Mouse (Mus musculus) lung, embryonic 14.5 days (tissue): ENCODE measurements at regions not wholly inside any gene's neighbourhood (a gene's known extent, or its start where the extent isn't known, plus 50 kb on each side); places are given as distances from the start of the nearest gene placed in this dataset.
"Not testable (repeated sequence)": the region's sequence is repeated elsewhere in the genome, so short reads cannot be mapped to it uniquely, and the experiment has no call there.

Experiments used
- ATAC-seq: fragments of 200-750 bp; cut with Nextera tagmentation; 2 replicates; pipeline ENCODE4 v1.8.0; 2017; ENCODE audit warnings: mild to moderate bottlenecking, moderate TSS enrichment, moderate library complexity; ENCODE audit not compliant: insufficient read depth
- DNase-seq: peaks from one replicate; pipeline ENCODE4 v3.0.0-alpha.2; 2015
- H3K27ac ChIP-seq: fragments of 300-500 bp; sonication (generic); 2 replicates; pipeline ENCODE4 v1.5.1; 2014; ENCODE audit warnings: low read depth, mild to moderate bottlenecking, moderate library complexity
- H3K27me3 ChIP-seq: fragments of 300-500 bp; sonication (generic); 2 replicates; pipeline ENCODE4 v1.6.1; 2014; ENCODE audit warnings: low read length, control low read depth; ENCODE audit not compliant: insufficient read depth
- H3K36me3 ChIP-seq: fragments of 300-500 bp; sonication (generic); 2 replicates; pipeline ENCODE4 v1.6.1; 2014; ENCODE audit warnings: control low read depth; ENCODE audit not compliant: insufficient read depth
- H3K4me1 ChIP-seq: fragments of 300-500 bp; sonication (generic); 2 replicates; pipeline ENCODE4 v1.6.1; 2014; ENCODE audit warnings: antibody characterized with exemption, control low read depth; ENCODE audit not compliant: insufficient read depth
- H3K4me2 ChIP-seq: fragments of 300-500 bp; sonication (generic); 2 replicates; pipeline ENCODE4 v1.6.1; 2014; ENCODE audit warnings: mild to moderate bottlenecking
- H3K4me3 ChIP-seq: fragments of 300-500 bp; sonication (generic); 2 replicates; pipeline ENCODE4 v1.5.1; 2014; ENCODE audit warnings: low read depth, low read length
- H3K9ac ChIP-seq: fragments of 300-500 bp; sonication (generic); 2 replicates; pipeline ENCODE4 v1.6.1; 2014
- H3K9me3 ChIP-seq: fragments of 300-500 bp; sonication (generic); 2 replicates; pipeline ENCODE4 v1.6.1; 2016; ENCODE audit warnings: low read depth, low read length, control low read depth
- CTCF ChIP-seq: IDR thresholded peaks from 2 replicates; pipeline ENCODE4 v1.5.1; 2016; ENCODE audit warnings: antibody characterized with exemption, low read depth
- WGBS: fragments of 180-500 bp; shearing (Covaris S2); extraction: QIAGEN DNeasy Blood & Tissue Kit; methylation state at CpG from one replicate; pipeline ENCODE4 v1.1.7; 2014; 5-methylcytosine and 5-hydroxymethylcytosine counted together

- H3K9me3 ChIP-seq, result no peaks in the 10 kb centered on the region
- no peaks in the 10 kb centered on the region for H3K27me3 ChIP-seq
- no peak for TF ChIP-seq CTCF
- H3K4me2 ChIP-seq, result no peak overlapping the region
- no peak for ATAC-seq
- WGBS, result 57% methylated on average over 1 of the region's 1 CpGs
- no peak overlapping the region for H3K4me3 ChIP-seq
- no peaks in the 10 kb centered on the region for H3K4me1 ChIP-seq
- H3K9ac ChIP-seq, result no peak overlapping the region
- no peak overlapping the region for H3K27ac ChIP-seq
- no peaks in the 10 kb centered on the region for H3K36me3 ChIP-seq
- no peak for DNase-seq
Measured at GRCm38 (mm10) chr12:45561362-45561761, 486.9 kb upstream of the Stxbp6 start.

- H3K9me3 ChIP-seq, DNase-seq, H3K27me3 ChIP-seq, H3K9ac ChIP-seq, H3K4me2 ChIP-seq, H3K36me3 ChIP-seq, ATAC-seq, H3K4me1 ChIP-seq, H3K4me3 ChIP-seq, H3K27ac ChIP-seq: not testable (repeated sequence)
- WGBS, result 80% methylated on average over 5 of the region's 5 CpGs
Measured at GRCm38 (mm10) chr12:45549906-45550305, 475.4 kb upstream of the Stxbp6 start.

DNA sequence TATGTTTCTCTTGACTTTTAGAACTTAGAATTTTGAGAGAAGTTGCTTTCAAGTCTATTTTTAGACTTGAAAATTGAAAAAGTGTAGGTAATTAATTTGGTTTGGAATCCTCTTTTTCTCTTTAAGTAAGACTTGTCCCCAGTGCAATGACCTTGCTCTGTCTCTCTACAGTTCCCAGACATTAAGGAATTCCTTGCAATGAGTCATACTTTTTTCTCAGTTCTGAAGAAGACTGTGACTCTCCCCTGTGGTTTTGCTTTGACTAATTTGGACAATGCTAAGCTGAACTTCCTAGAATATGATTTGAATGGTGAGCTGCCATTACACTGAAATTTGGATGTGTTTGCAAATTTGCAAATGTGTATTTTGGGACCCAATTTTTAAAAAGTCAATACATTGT is 445.0 kb upstream of the Stxbp6 start:
- ATAC-seq (no peak), DNase-seq (no peak)
- Histone ChIP-seq H3K4me1 (no peaks in the 10 kb centered on the region), H3K36me3 (no peaks in the 10 kb centered on the region), H3K9me3 (no peaks in the 10 kb centered on the region), H3K4me2 (no peak overlapping the region), H3K27me3 (no peaks in the 10 kb centered on the region), H3K4me3 (no peak overlapping the region), H3K27ac (no peak overlapping the region), H3K9ac (no peak overlapping the region)
- no peak for TF ChIP-seq CTCF

DNA sequence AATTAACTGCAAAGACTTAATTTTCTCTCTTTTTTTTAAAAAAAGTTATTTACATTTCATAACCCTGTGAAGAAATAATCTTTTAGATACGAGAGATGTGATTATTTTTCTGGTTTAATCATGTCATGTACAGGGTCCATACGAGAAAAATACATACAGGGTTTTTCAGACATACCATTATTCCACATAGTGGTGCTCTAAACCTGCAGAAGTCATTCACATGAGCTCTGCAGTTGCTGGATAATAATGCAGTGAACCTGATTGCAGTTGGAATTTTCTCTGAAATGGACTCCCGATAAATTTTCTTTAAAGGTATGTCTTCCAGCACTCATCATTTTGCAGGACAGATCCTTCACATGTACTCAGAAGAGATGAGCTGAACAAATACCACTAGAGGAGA is 439.9 kb upstream of the Stxbp6 start:
- Histone ChIP-seq H3K27me3 (no peaks in the 10 kb centered on the region), H3K4me2 (no peak overlapping the region), H3K4me1 (no peaks in the 10 kb centered on the region), H3K4me3 (no peak overlapping the region), H3K27ac (no peak overlapping the region), H3K9ac (no peak overlapping the region), H3K36me3 (no peaks in the 10 kb centered on the region), H3K9me3 (no peaks in the 10 kb centered on the region)
- DNase-seq, result no peak
- TF ChIP-seq CTCF, result no peak
- no peak for ATAC-seq
- WGBS, result 56% methylated on average over 3 of the region's 3 CpGs

DNA sequence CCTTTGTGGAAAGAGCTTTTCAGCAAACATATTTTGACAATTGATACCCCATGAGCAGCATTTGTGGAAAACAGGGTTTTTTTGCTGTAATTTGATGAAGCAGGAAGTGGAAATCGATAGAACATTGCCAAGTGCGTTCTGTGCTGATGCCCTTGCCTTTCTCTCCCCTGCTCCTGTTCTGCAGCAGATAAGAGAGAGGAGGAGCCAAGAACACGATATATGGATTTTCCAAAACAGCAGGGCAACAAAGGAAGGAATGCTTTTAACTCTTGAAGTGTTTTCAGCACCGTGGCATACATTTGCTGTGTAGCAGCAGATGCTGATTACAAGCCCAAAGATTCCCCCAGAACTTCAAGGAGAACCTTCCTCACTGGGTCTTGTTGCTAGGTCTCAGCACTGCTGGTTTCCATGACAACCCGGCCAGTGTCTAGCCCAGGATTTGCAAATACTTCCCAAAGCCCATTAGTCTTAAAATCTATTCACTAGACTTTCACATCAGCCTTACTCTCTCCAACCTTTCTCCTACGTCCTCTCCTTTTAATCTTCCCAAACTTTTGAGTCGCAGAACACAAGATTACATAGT is 433.0 kb upstream of the Stxbp6 start:
- Histone ChIP-seq H3K4me3 (no peak overlapping the region), H3K4me1 (no peaks in the 10 kb centered on the region), H3K36me3 (no peaks in the 10 kb centered on the region), H3K9ac (no peak overlapping the region), H3K4me2 (no peak overlapping the region), H3K9me3 (no peaks in the 10 kb centered on the region), H3K27me3 (no peaks in the 10 kb centered on the region), H3K27ac (no peak overlapping the region)
- no peak for TF ChIP-seq CTCF
- ATAC-seq, result peak; percentile 24; the same call in 1 of the 2 replicates
- 39% methylated on average over 7 of the region's 7 CpGs for WGBS
- DNase-seq, result peak; percentile 19

- no peaks in the 10 kb centered on the region for H3K27me3 ChIP-seq
- H3K4me2 ChIP-seq, result no peak overlapping the region
- no peak overlapping the region for H3K27ac ChIP-seq
- no peak overlapping the region for H3K9ac ChIP-seq
- H3K4me1 ChIP-seq, result no peaks in the 10 kb centered on the region
- no peaks in the 10 kb centered on the region for H3K9me3 ChIP-seq
- TF ChIP-seq CTCF, result no peak
- no peaks in the 10 kb centered on the region for H3K36me3 ChIP-seq
- DNase-seq (no peak), ATAC-seq (no peak)
- WGBS, result 55% methylated on average over 6 of the region's 6 CpGs
- no peak overlapping the region for H3K4me3 ChIP-seq
Measured at GRCm38 (mm10) chr12:45499834-45500233, 425.3 kb upstream of the Stxbp6 start.

- no peak overlapping the region for H3K4me3 ChIP-seq
- no peak overlapping the region for H3K9ac ChIP-seq
- TF ChIP-seq CTCF, result no peak
- no peaks in the 10 kb centered on the region for H3K27me3 ChIP-seq
- no peaks in the 10 kb centered on the region for H3K9me3 ChIP-seq
- H3K4me1 ChIP-seq, result no peaks in the 10 kb centered on the region
- no peak overlapping the region for H3K27ac ChIP-seq
- ATAC-seq (no peak), DNase-seq (no peak)
- H3K4me2 ChIP-seq, result no peak overlapping the region
- no peaks in the 10 kb centered on the region for H3K36me3 ChIP-seq
Measured at GRCm38 (mm10) chr12:45498230-45498629, 423.7 kb upstream of the Stxbp6 start.

GRCm38 (mm10) chr12:45489029-45489428 is 414.5 kb upstream of the Stxbp6 start:
- H3K9me3 ChIP-seq, result no peaks in the 10 kb centered on the region
- 72% methylated on average over 1 of the region's 1 CpGs for WGBS
- H3K27ac ChIP-seq, result no peak overlapping the region
- DNase-seq (no peak), ATAC-seq (no peak)
- no peak overlapping the region for H3K4me3 ChIP-seq
- no peaks in the 10 kb centered on the region for H3K27me3 ChIP-seq
- no peak overlapping the region for H3K4me2 ChIP-seq
- H3K36me3 ChIP-seq, result no peaks in the 10 kb centered on the region
- no peaks in the 10 kb centered on the region for H3K4me1 ChIP-seq
- H3K9ac ChIP-seq, result no peak overlapping the region
- no peak for TF ChIP-seq CTCF
